Mouse (Mus musculus) small intestine, adult 2 months (tissue): ENCODE results near the gene Rreb1. TPM values are rescaled to one million over a fixed set of nuclear protein-coding genes. Genes with fewer than 3 reads are reported as not detected.

Source experiments
- H3K27ac ChIP-seq: fragments of 200-500 bp; 2 replicates; pipeline ENCODE4 v1.5.1; 2012; ENCODE audit warnings: low read depth, low read length, control low read depth, inconsistent platforms; ENCODE audit not compliant: insufficient read depth
- H3K27me3 ChIP-seq: fragments of 200-500 bp; 2 replicates; pipeline ENCODE4 v1.6.1; 2012; ENCODE audit warnings: mild to moderate bottlenecking, moderate library complexity, low read length, inconsistent platforms; ENCODE audit not compliant: control insufficient read depth, insufficient read depth
- H3K36me3 ChIP-seq: fragments of 200-500 bp; 2 replicates; pipeline ENCODE4 v1.6.1; 2012; ENCODE audit warnings: mild to moderate bottlenecking, low read length, control low read depth, inconsistent platforms; ENCODE audit not compliant: control insufficient read depth, insufficient read depth
- H3K4me1 ChIP-seq: fragments of 200-500 bp; 2 replicates; pipeline ENCODE4 v1.6.1; 2012; ENCODE audit warnings: low read length, inconsistent platforms, mixed read lengths; ENCODE audit not compliant: control insufficient read depth, insufficient read depth, insufficient read length
- H3K4me3 ChIP-seq: fragments of 200-500 bp; 2 replicates; pipeline ENCODE4 v1.5.1; 2012; ENCODE audit warnings: low read depth, mild to moderate bottlenecking, control low read depth, inconsistent platforms, low read length, moderate library complexity
- CTCF ChIP-seq: fragments of 200-500 bp; IDR thresholded peaks from 2 replicates; pipeline ENCODE4 v1.5.1; 2012; ENCODE audit warnings: low read depth, mild to moderate bottlenecking, control low read depth, inconsistent platforms, low read length, moderate library complexity, mixed read lengths; ENCODE audit not compliant: insufficient replicate concordance, insufficient read length; ENCODE audit errors: extremely low read depth
- POLR2A ChIP-seq: fragments of 200-500 bp; IDR thresholded peaks from 2 replicates; pipeline ENCODE4 v1.6.1; 2012; ENCODE audit warnings: low read depth, mild to moderate bottlenecking, control low read depth, inconsistent platforms, low read length, moderate library complexity
- WGBS: fragments of 180-500 bp; shearing (Covaris S2); methylation state at CpG from one replicate; pipeline ENCODE4 v1.1.7; 2018; 5-methylcytosine and 5-hydroxymethylcytosine counted together
- polyA plus RNA-seq: library from polyadenylated mRNA; depleted of rRNA; stranded (reverse); fragments of >200 nt; gene quantifications from 2 replicates; pipeline ENCODE4 v1.2.3, GENCODE M21; 2012

Rreb1 gene
- polyA plus RNA-seq, 1 experiment, result 28.2 TPM

GRCm38 (mm10) chr13:37980346-37980745 lies 202.1 kb downstream of the Rreb1 start:
- TF ChIP-seq CTCF (no peak), POLR2A (no peak)
- Histone ChIP-seq H3K27ac (no peak overlapping the region), H3K4me1 (no peaks in the 10 kb centered on the region), H3K27me3 (no peaks in the 10 kb centered on the region), H3K36me3 (peaks cover 69% of the 10 kb centered on the region), H3K4me3 (no peak overlapping the region)
- 93% methylated on average over 10 of the region's 10 CpGs for WGBS

GRCm38 (mm10) chr13:37981063-37981462 lies 202.9 kb downstream of the Rreb1 start:
- no peaks in the 10 kb centered on the region for H3K27me3 ChIP-seq

GRCm38 (mm10) chr13:37986166-37986565 lies 208.0 kb downstream of the Rreb1 start:
- H3K36me3 ChIP-seq, result peaks cover 71% of the 10 kb centered on the region
- no peak for TF ChIP-seq POLR2A
- TF ChIP-seq CTCF, result no peak
- WGBS, result 83% methylated on average over 10 of the region's 10 CpGs
- H3K4me3 ChIP-seq, result no peak overlapping the region
- H3K4me1 ChIP-seq, result no peaks in the 10 kb centered on the region
- H3K27ac ChIP-seq, result no peak overlapping the region
- no peaks in the 10 kb centered on the region for H3K27me3 ChIP-seq

More at GRCm38 (mm10) chr13:37981063-37981462, 202.9 kb downstream of the Rreb1 start:
- 83% methylated on average over 5 of the region's 5 CpGs for WGBS
- TF ChIP-seq CTCF (no peak), POLR2A (no peak)
- Histone ChIP-seq H3K36me3 (peaks cover 71% of the 10 kb centered on the region), H3K4me1 (no peaks in the 10 kb centered on the region), H3K27ac (no peak overlapping the region), H3K4me3 (no peak overlapping the region)

- H3K27ac ChIP-seq, result no peak overlapping the region
- TF ChIP-seq CTCF, result no peak
- TF ChIP-seq POLR2A, result no peak
- H3K4me1 ChIP-seq, result no peaks in the 10 kb centered on the region
- no peak overlapping the region for H3K4me3 ChIP-seq
- H3K27me3 ChIP-seq, result no peaks in the 10 kb centered on the region
- 89% methylated on average over 8 of the region's 8 CpGs for WGBS
- peaks cover 52% of the 10 kb centered on the region for H3K36me3 ChIP-seq
Observed at GRCm38 (mm10) chr13:37989701-37990100, 211.5 kb downstream of the Rreb1 start.

GRCm38 (mm10) chr13:37992638-37993371 lies 214.6 kb downstream of the Rreb1 start:
- Histone ChIP-seq H3K27ac (no peak overlapping the region), H3K27me3 (no peaks in the 10 kb centered on the region), H3K36me3 (peaks cover 27% of the 10 kb centered on the region), H3K4me3 (peak overlapping the region; percentile 49), H3K4me1 (no peaks in the 10 kb centered on the region)
- WGBS, result 12% methylated on average over 10 of the region's 10 CpGs
- TF ChIP-seq CTCF (no peak), POLR2A (no peak)

GRCm38 (mm10) chr13:37993376-37993703 lies 215.1 kb downstream of the Rreb1 start:
- WGBS, result under 1% methylated on average over 17 of the region's 17 CpGs
- Histone ChIP-seq H3K36me3 (peaks cover 23% of the 10 kb centered on the region), H3K27me3 (no peaks in the 10 kb centered on the region), H3K4me1 (no peaks in the 10 kb centered on the region), H3K27ac (peak overlapping the region; percentile 41; the same call in 1 of the 2 replicates), H3K4me3 (peak overlapping the region; percentile 90)
- TF ChIP-seq POLR2A (no peak), CTCF (no peak)

- 1% methylated on average over 87 of the region's 89 CpGs for WGBS
- peak within 1 kb of the TSS; percentile 41 for H3K27ac ChIP-seq
- H3K4me1 ChIP-seq, result no peaks in the 10 kb centered on the region
- H3K4me3 ChIP-seq, result peak within 1 kb of the TSS; percentile 90
- TF ChIP-seq POLR2A, result peak; percentile 80
- no peak for TF ChIP-seq CTCF
- H3K36me3 ChIP-seq, result peaks cover 18% of the 10 kb centered on the region
- no peaks in the 10 kb centered on the region for H3K27me3 ChIP-seq
Observed at GRCm38 (mm10) chr13:37993704-37994404, 215.7 kb downstream of the Rreb1 start, which contains the start of gene Ssr1. TSS of gene Ssr1 (minus strand) at chr13:37994217.
